Mouse (Mus musculus) small intestine, adult 2 months (tissue): ENCODE measurements around the gene Rasgrp4. TPM values are rescaled to one million over a fixed set of nuclear protein-coding genes. Genes with fewer than 3 reads are reported as not detected.
A peak's percentile ranks its signal among the peaks of the same experiment; 100 is the strongest.

Experiments
- H3K27ac ChIP-seq: fragments of 200-500 bp; 2 replicates; pipeline ENCODE4 v1.5.1; 2012; ENCODE audit warnings: low read depth, low read length, control low read depth, inconsistent platforms; ENCODE audit not compliant: insufficient read depth
- H3K27me3 ChIP-seq: fragments of 200-500 bp; 2 replicates; pipeline ENCODE4 v1.6.1; 2012; ENCODE audit warnings: mild to moderate bottlenecking, moderate library complexity, low read length, inconsistent platforms; ENCODE audit not compliant: control insufficient read depth, insufficient read depth
- H3K36me3 ChIP-seq: fragments of 200-500 bp; 2 replicates; pipeline ENCODE4 v1.6.1; 2012; ENCODE audit warnings: mild to moderate bottlenecking, low read length, control low read depth, inconsistent platforms; ENCODE audit not compliant: control insufficient read depth, insufficient read depth
- H3K4me1 ChIP-seq: fragments of 200-500 bp; 2 replicates; pipeline ENCODE4 v1.6.1; 2012; ENCODE audit warnings: low read length, inconsistent platforms, mixed read lengths; ENCODE audit not compliant: control insufficient read depth, insufficient read depth, insufficient read length
- H3K4me3 ChIP-seq: fragments of 200-500 bp; 2 replicates; pipeline ENCODE4 v1.5.1; 2012; ENCODE audit warnings: low read depth, mild to moderate bottlenecking, control low read depth, inconsistent platforms, low read length, moderate library complexity
- CTCF ChIP-seq: fragments of 200-500 bp; IDR thresholded peaks from 2 replicates; pipeline ENCODE4 v1.5.1; 2012; ENCODE audit warnings: low read depth, mild to moderate bottlenecking, control low read depth, inconsistent platforms, low read length, moderate library complexity, mixed read lengths; ENCODE audit not compliant: insufficient replicate concordance, insufficient read length; ENCODE audit errors: extremely low read depth
- POLR2A ChIP-seq: fragments of 200-500 bp; IDR thresholded peaks from 2 replicates; pipeline ENCODE4 v1.6.1; 2012; ENCODE audit warnings: low read depth, mild to moderate bottlenecking, control low read depth, inconsistent platforms, low read length, moderate library complexity
- WGBS: fragments of 180-500 bp; shearing (Covaris S2); methylation state at CpG from one replicate; pipeline ENCODE4 v1.1.7; 2018; 5-methylcytosine and 5-hydroxymethylcytosine counted together
- polyA plus RNA-seq: library from polyadenylated mRNA; depleted of rRNA; stranded (reverse); fragments of >200 nt; gene quantifications from 2 replicates; pipeline ENCODE4 v1.2.3, GENCODE M21; 2012

Gene Rasgrp4
- polyA plus RNA-seq, 1 experiment = 3.3 TPM

DNA sequence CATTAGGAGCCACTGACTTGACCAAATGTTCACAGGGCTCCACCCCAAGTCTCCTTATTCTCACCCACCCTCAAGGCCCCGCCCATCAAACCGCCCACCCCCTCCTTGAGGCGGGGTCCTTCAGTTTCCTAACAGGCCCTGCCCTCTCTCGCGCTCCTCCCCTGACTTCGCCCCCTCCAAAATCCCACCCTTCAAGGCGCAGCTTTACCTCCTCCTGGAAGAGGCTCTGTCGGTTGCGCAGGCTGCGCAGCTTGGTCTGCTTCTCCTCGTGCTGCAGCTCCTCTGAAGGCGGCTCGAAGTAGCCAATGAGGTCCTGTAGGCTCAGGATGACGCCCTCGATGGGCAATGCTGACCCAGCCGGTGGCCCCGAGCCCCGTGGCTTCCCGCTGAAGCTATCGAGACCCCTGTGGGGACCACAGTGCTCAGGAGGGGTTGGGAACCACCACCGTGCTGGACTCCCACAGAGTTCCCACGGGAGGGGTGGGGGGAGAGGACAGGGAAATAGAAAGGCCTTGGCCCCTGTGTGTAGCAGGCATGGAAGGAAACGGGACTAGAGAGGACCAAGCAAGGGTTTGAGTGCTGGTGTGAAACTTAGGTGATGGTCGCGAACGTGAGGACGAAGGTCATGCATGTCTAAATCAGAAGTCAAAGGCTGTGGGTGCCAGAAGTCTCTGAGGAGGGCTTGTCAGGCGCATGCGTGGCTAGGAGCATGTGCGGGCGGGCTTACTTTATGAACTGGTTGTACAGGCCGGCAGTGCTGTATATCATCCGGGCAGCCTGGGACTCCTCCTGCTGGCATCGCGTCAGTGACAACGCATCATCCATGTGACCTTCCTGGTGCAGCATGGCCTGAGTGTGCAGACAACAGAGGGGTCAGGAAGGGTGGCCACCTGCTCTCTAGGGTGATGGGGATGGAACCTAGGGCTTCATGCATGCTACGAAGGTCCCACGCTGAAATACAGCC, 25.4 kb upstream of the Rasgrp4 start:
- TF ChIP-seq POLR2A = no peak
- TF ChIP-seq CTCF = no peak
- H3K27me3 ChIP-seq = no peaks in the 10 kb centered on the region
- H3K36me3 ChIP-seq = no peaks in the 10 kb centered on the region
- H3K27ac ChIP-seq = no peak overlapping the region
- H3K4me1 ChIP-seq = no peaks in the 10 kb centered on the region
- 35% methylated on average over 38 of the region's 38 CpGs for WGBS
- H3K4me3 ChIP-seq = no peak overlapping the region

DNA sequence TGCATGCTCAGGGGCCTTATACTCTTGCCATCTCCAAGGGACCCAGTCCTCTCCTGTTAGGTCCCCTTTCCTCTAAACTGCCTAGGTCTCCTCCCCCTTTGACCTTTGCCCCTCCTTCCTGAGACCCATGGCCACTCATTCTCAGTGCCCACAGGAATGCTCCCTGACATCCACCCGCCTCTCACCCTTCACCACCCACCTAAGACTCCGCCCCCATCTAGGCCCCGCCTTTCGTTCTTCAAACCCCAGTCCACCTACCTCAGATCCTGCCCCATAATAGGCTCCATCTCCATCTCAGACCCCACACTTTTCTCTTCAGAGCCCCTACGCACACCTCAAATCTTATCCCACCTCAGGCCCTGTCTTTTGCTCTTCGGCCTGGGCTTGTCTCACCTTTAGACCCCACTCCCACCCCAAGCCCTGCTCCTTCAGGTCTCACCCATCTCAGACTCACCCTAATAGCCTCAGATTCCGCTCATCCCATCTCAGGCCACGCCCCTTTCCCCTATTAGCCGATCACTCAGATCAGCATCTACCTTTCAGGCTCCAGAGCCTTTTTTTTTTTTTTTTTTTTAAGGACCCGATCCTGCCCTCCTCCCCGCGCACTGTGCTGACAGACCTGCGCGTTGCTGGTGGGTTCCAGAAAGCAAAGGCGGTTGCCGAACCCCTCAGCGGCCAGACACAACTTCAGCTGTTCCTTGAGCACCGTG, 16.4 kb upstream of the Rasgrp4 start:
- Histone ChIP-seq H3K4me1 (no peaks in the 10 kb centered on the region), H3K27me3 (no peaks in the 10 kb centered on the region), H3K36me3 (no peaks in the 10 kb centered on the region), H3K4me3 (no peak overlapping the region), H3K27ac (no peak overlapping the region)
- no peak for TF ChIP-seq POLR2A
- no peak for TF ChIP-seq CTCF
- WGBS = 34% methylated on average over 18 of the region's 18 CpGs

DNA sequence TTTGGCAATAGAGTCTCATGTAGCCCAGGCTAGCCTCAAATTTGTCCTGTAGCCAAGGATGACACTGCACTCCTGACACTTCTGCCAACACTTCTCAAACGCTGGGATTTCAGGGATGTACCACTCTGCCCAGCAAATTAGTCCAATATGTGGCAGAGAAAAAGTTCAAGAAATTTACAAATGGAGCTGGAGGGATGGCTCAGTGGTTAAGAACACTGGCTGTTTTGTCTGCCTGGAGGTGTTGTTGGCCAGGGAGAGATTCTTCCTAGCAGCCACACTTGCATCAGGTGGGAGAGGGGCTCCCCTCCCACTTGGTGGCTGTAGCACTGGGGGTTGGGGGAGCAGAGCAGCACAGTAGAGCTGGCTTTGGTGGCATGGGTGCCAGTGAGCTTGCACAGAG, 15.1 kb upstream of the Rasgrp4 start:
- H3K4me1 ChIP-seq = no peaks in the 10 kb centered on the region
- WGBS = 52% methylated on average over 1 of the region's 1 CpGs
- no peak overlapping the region for H3K27ac ChIP-seq
- no peak overlapping the region for H3K4me3 ChIP-seq
- H3K36me3 ChIP-seq = no peaks in the 10 kb centered on the region
- no peak for TF ChIP-seq CTCF
- no peak for TF ChIP-seq POLR2A
- H3K27me3 ChIP-seq = no peaks in the 10 kb centered on the region

DNA sequence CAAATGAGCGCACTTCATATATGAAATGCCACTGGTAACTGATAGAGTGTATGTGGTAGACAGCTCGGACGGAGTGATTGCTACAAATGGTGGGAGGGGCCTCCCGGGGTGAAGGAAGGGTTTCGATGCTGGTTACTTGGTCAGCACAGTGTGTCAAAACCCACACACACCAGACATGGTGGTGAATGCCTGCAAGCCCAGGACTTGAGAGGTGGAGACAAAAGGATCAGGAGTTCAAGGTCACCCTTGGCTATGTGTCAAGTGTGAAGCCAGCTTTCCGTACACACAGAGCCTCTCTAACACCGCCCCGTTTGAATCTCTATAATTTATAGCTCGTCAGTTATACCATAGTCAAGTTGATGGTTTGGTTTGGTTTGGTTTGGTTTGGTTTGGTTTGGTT, 11.8 kb upstream of the Rasgrp4 start:
- no peak overlapping the region for H3K4me3 ChIP-seq
- 82% methylated on average over 9 of the region's 9 CpGs for WGBS
- no peak overlapping the region for H3K27ac ChIP-seq
- no peaks in the 10 kb centered on the region for H3K36me3 ChIP-seq
- H3K27me3 ChIP-seq = no peaks in the 10 kb centered on the region; the same call in 1 of the 2 replicates
- peaks cover 3% of the 10 kb centered on the region; the same call in 1 of the 2 replicates for H3K4me1 ChIP-seq
- no peak for TF ChIP-seq CTCF
- TF ChIP-seq POLR2A = no peak

DNA sequence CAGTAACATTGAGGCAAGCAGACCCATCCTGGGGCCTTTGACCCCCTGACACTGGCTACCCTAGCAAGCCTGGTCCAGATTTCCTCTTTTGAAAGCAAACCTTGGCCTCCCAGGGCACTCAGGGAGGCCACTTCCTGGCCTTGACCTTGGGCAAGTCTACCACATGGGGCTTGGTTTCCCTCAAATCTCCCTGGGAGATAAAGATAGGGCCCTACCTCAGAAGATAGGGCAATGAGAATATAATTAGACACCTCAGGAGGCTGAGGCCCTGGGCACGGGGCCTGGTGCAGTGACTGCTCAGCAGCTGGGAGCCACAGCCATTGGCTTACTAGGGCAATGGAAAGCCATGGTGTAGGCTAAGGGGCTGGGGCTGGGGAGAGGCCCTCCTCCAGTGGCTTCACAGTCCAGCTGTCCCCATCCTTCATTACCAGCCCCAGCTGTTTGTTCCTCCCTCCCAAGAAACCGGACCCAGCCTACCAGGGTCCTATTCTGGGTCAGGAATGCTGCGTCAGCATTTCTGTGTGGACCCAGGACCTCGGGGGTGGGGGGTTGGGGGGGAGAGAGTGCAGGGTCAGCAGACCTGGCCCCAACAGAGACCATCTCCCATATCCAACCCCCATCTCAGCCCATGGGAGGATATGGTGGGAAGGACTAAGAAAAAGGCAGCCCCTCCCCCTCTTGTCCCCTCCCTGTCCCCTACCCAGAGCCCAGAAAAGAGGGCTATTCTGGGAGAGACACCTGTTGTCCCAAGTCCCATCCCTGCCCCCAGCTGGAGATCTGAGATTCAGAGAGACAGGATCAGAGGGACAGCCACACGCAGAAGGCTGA, 10.9 kb upstream of the Rasgrp4 start:
- TF ChIP-seq CTCF (no peak), POLR2A (no peak)
- Histone ChIP-seq H3K36me3 (no peaks in the 10 kb centered on the region), H3K4me1 (peaks cover 3% of the 10 kb centered on the region; the same call in 1 of the 2 replicates), H3K4me3 (no peak overlapping the region), H3K27me3 (no peaks in the 10 kb centered on the region; the same call in 1 of the 2 replicates), H3K27ac (no peak overlapping the region)
- 63% methylated on average over 5 of the region's 5 CpGs for WGBS

DNA sequence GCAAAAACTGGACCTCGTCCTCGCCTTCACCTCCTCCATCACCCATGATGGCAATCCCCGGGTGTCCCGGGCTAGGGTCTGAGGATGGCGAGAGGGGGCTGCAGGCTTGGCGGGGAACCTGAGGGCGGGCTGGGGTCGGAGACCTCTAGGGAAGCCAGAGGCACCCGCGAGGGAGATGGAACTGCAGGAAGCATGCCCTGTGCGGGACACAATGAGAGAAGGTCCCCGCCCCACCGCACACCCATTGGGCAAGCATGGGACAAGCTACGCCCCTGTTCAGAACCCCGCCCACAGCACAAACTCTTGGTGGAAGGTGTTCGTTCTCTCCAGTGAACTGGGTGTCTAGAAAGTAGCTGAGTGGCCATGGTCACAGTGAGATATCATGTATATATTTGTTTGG, 9.7 kb upstream of the Rasgrp4 start, which contains the start of gene Ryr1:
Gene Ryr1, minus strand, starts transcription at position 210 of the 400 bp plus-strand sequence.
- H3K27me3 ChIP-seq = no peaks in the 10 kb centered on the region; the same call in 1 of the 2 replicates
- H3K4me1 ChIP-seq = peaks cover 3% of the 10 kb centered on the region; the same call in 1 of the 2 replicates
- H3K27ac ChIP-seq = no peak within 1 kb of the TSS
- H3K4me3 ChIP-seq = 0 out of 2 replicates have a peak within 1 kb of the TSS, but pooled peaks have one; percentile 6
- 1% methylated on average over 16 of the region's 16 CpGs for WGBS
- no peak for TF ChIP-seq CTCF
- TF ChIP-seq POLR2A = no peak
- no peaks in the 10 kb centered on the region for H3K36me3 ChIP-seq
